Mouse (Mus musculus) MEL (cell line): Measurements from ENCODE around the gene Myt1l. TPM values are rescaled to one million over a fixed set of nuclear protein-coding genes. Genes with fewer than 3 reads are reported as not detected.

Experiments
- DNase-seq: peaks from one replicate; pipeline ENCODE4 v3.0.0; 2011; ENCODE audit warnings: low read depth, low spot score
- H3K27ac ChIP-seq: 2 replicates; pipeline ENCODE4 v1.5.1; 2012; ENCODE audit warnings: low read depth, mild to moderate bottlenecking, control low read depth, low read length, moderate library complexity; ENCODE audit not compliant: control insufficient read depth
- H3K27me3 ChIP-seq, 2 experiments: fragments of 150-350 bp in 1 of 2; sonication (generic) in 1 of 2; 2 replicates each; pipeline ENCODE4 v1.6.1; 2012; ENCODE audit warnings: low read length in 2 of 2, mild to moderate bottlenecking in 2 of 2, improper control_type of control experiment in 1 of 2, moderate library complexity in 1 of 2; ENCODE audit not compliant: insufficient read depth in 2 of 2, control insufficient read depth in 1 of 2
- H3K36me3 ChIP-seq, 2 experiments: 2 replicates each; pipeline ENCODE4 v1.6.1; 2012 to 2014; ENCODE audit warnings: low read length in 2 of 2, improper control_type of control experiment in 1 of 2, inconsistent platforms in 1 of 2, mild to moderate bottlenecking in 1 of 2; ENCODE audit not compliant: insufficient read depth in 2 of 2, control insufficient read depth in 1 of 2
- H3K4me1 ChIP-seq, 2 experiments: fragments of 150-350 bp in 1 of 2; sonication (generic) in 1 of 2; 2 replicates each; pipeline ENCODE4 v1.6.1; 2012; ENCODE audit warnings: low read length in 2 of 2, improper control_type of control experiment in 1 of 2, mild to moderate bottlenecking in 1 of 2; ENCODE audit not compliant: insufficient read depth in 2 of 2, control insufficient read depth in 1 of 2
- H3K4me3 ChIP-seq, 2 experiments: fragments of 150-350 bp in 1 of 2; sonication (generic) in 1 of 2; 2 replicates each; pipeline ENCODE4 v1.5.1; 2012; ENCODE audit warnings: low read depth in 2 of 2, low read length in 2 of 2, mild to moderate bottlenecking in 2 of 2, moderate library complexity in 2 of 2, control low read depth in 1 of 2, improper control_type of control experiment in 1 of 2; ENCODE audit not compliant: control insufficient read depth in 1 of 2, insufficient read depth in 1 of 2
- H3K79me2 ChIP-seq: 2 replicates; pipeline ENCODE4 v1.6.1; 2012; ENCODE audit warnings: mild to moderate bottlenecking, low read length, moderate library complexity; ENCODE audit not compliant: control insufficient read depth, poor library complexity, insufficient read depth
- H3K9ac ChIP-seq: 2 replicates; pipeline ENCODE4 v1.6.1; 2012; ENCODE audit warnings: low read depth, mild to moderate bottlenecking, control low read depth, low read length, moderate library complexity; ENCODE audit not compliant: control insufficient read depth, poor library complexity, severe bottlenecking
- H3K9me3 ChIP-seq: fragments of 150-350 bp; sonication (generic); replicated peaks from 2 replicates; pipeline ENCODE4 v1.6.1; 2012; ENCODE audit warnings: mild to moderate bottlenecking, low read length, improper control_type of control experiment, moderate library complexity; ENCODE audit not compliant: insufficient read depth
- BHLHE40 ChIP-seq: IDR thresholded peaks from 2 replicates; pipeline ENCODE4 v1.6.1; 2012; ENCODE audit warnings: low read depth, mild to moderate bottlenecking, inconsistent platforms, low read length, improper control_type of control experiment, borderline replicate concordance
- CTCF ChIP-seq, 3 experiments: IDR thresholded peaks in 2 of 3; conservative IDR thresholded peaks in 1 of 3; 2 replicates each; pipeline ENCODE4 v1.5.1; 2011 to 2012; ENCODE audit warnings: low read length in 3 of 3, low read depth in 2 of 3, mild to moderate bottlenecking in 2 of 3, improper control_type of control experiment in 1 of 3, inconsistent platforms in 1 of 3, mixed read lengths in 1 of 3, moderate library complexity in 1 of 3; ENCODE audit not compliant: control insufficient read depth in 1 of 3, insufficient read depth in 1 of 3, poor library complexity in 1 of 3, severe bottlenecking in 1 of 3
- GABPA ChIP-seq: IDR thresholded peaks from 2 replicates; pipeline ENCODE4 v1.6.1; 2012; ENCODE audit warnings: low read depth, mild to moderate bottlenecking, inconsistent platforms, low read length, improper control_type of control experiment, moderate library complexity
- JUND ChIP-seq: IDR thresholded peaks from 2 replicates; pipeline ENCODE4 v1.6.1; 2011; ENCODE audit warnings: low read depth, mild to moderate bottlenecking, improper control_type of control experiment, low read length
- MAFK ChIP-seq: IDR thresholded peaks from 2 replicates; pipeline ENCODE4 v1.6.1; 2011; ENCODE audit warnings: low read depth, mild to moderate bottlenecking, low read length, improper control_type of control experiment, borderline replicate concordance
- MAZ ChIP-seq: IDR thresholded peaks from 2 replicates; pipeline ENCODE4 v1.6.1; 2012; ENCODE audit warnings: low read depth, mild to moderate bottlenecking, inconsistent platforms, low read length, improper control_type of control experiment
- MXI1 ChIP-seq: IDR thresholded peaks from 2 replicates; pipeline ENCODE4 v1.6.1; 2011; ENCODE audit warnings: mild to moderate bottlenecking, low read depth, low read length, improper control_type of control experiment
- RCOR1 ChIP-seq: IDR thresholded peaks from 2 replicates; pipeline ENCODE4 v1.6.1; 2012; ENCODE audit warnings: low read depth, mild to moderate bottlenecking, inconsistent platforms, low read length, improper control_type of control experiment
- SIN3A ChIP-seq: IDR thresholded peaks from 2 replicates; pipeline ENCODE4 v1.6.1; 2012; ENCODE audit warnings: low read length, improper control_type of control experiment, inconsistent platforms
- SMC3 ChIP-seq: IDR thresholded peaks from 2 replicates; pipeline ENCODE4 v1.6.1; 2011; ENCODE audit warnings: low read depth, low read length, improper control_type of control experiment
- TBP ChIP-seq: IDR thresholded peaks from 2 replicates; pipeline ENCODE4 v1.8.0; 2011; ENCODE audit warnings: low read depth, low read length, improper control_type of control experiment
- TCF12 ChIP-seq: IDR thresholded peaks from 2 replicates; pipeline ENCODE4 v1.6.1; 2014; ENCODE audit warnings: low read depth, mild to moderate bottlenecking, inconsistent platforms, low read length, improper control_type of control experiment, moderate library complexity
- USF1 ChIP-seq: IDR thresholded peaks from 2 replicates; pipeline ENCODE4 v1.6.1; 2014; ENCODE audit warnings: low read depth, mild to moderate bottlenecking, inconsistent platforms, low read length, improper control_type of control experiment, moderate library complexity
- ZKSCAN1 ChIP-seq: IDR thresholded peaks from 2 replicates; pipeline ENCODE4 v1.6.1; 2012; ENCODE audit warnings: low read depth, mild to moderate bottlenecking, inconsistent platforms, low read length, improper control_type of control experiment, moderate library complexity
- ZMIZ1 ChIP-seq: IDR thresholded peaks from 2 replicates; pipeline ENCODE4 v1.6.1; 2012; ENCODE audit warnings: low read depth, mild to moderate bottlenecking, inconsistent platforms, low read length, improper control_type of control experiment, moderate library complexity
- polyA plus RNA-seq, 2 experiments: library from polyadenylated mRNA; stranded (reverse) in 1 of 2; unstranded in 1 of 2; fragments of >175 nt in 1 of 2; fragments of >200 nt in 1 of 2; gene quantifications; 2 replicates each; pipeline versions ENCODE4 v1.2.1 to v1.2.4; 2012; ENCODE audit warnings: low replicate concordance in 2 of 2, low read depth in 1 of 2; ENCODE audit not compliant: insufficient read length in 2 of 2, insufficient read depth in 1 of 2, missing spikeins in 1 of 2
- total RNA-seq: library from RNA; depleted of rRNA; stranded (reverse); fragments of 300-350 nt; gene quantifications from 2 replicates; pipeline ENCODE4 v1.2.3, GENCODE M21; 2012

The Myt1l gene
- total and polyA plus RNA-seq, 3 experiments: not detected

DNA sequence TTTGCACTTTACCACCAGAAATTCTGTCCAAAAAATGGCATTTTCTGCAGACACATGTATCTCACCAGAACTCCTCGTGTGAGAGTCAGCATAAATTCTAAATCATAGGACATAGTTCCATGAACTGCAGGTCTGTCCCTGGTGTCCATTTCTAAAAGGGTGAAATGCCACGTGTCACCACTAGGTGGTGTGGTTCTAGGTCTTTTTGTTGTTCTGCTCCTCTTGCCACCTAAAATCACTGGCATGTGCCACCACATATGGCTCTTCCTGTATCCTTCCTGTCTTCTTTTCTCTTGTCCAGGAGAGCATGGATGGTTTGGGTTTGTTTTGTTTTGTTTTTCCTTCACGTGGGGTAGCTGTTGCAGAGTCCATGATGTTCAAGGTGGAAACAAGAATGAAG lies 366.5 kb downstream of the Myt1l start:
- no peaks in the 10 kb centered on the region for H3K36me3 ChIP-seq
- no peak overlapping the region for H3K9ac ChIP-seq
- no peaks in the 10 kb centered on the region for H3K79me2 ChIP-seq
- H3K27me3 ChIP-seq: no peaks in the 10 kb centered on the region
- H3K4me1 ChIP-seq: no peaks in the 10 kb centered on the region
- H3K27ac ChIP-seq: no peak overlapping the region
- DNase-seq: peak; percentile 5
- no peaks in the 10 kb centered on the region for H3K9me3 ChIP-seq
- H3K4me3 ChIP-seq: no peak overlapping the region
- TF ChIP-seq RCOR1 (no peak), ZMIZ1 (no peak), MXI1 (no peak), GABPA (no peak), MAFK (no peak), CTCF (IDR thresholded peaks at IDR 0.05 in 2 of 3, conservative IDR thresholded peaks at IDR 0.05 in 1 of 3; ENCODE audit: control insufficient read depth in 1 of 3, insufficient read depth in 1 of 3, low read depth in 2 of 3, low read length in 3 of 3, poor library complexity in 1 of 3, severe bottlenecking in 1 of 3) (peak; percentile 14 to 56 (median 42); a peak in 4 of 6 replicates), SMC3 (peak; percentile 27), SIN3A (no peak), MAZ (no peak)
- TF ChIP-seq, all 39 proteins: peak for 2

DNA sequence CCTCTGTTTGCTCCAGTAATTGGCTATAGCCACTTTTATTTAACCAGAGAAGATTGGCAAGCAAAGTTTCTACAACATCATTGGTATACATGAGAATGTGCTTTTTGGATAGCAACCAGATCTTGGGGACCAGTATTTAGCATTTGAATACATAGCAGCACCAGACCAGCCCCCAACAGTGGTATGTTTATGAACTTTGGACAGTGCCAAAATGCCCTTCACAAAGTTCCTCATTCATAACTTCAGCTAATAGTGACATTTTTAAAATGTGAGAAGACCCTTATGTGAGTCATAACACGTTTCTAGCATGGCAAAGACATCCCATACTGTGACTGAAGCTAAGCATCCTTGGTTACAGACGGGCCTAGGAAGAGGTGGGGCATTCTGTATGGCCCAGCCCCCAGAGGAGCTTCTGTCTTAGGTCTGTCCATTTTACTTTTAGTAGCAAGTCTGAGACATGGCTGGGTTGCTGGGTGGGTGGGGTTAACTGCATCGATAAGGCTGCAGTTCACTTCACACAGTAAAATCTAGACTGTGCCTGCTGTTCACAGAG lies 369.4 kb downstream of the Myt1l start:
- no peak for TF ChIP-seq TBP
- Histone ChIP-seq H3K4me3 (no peak overlapping the region), H3K36me3 (no peaks in the 10 kb centered on the region), H3K27me3 (no peaks in the 10 kb centered on the region), H3K27ac (no peak overlapping the region), H3K79me2 (no peaks in the 10 kb centered on the region), H3K9ac (no peak overlapping the region), H3K9me3 (no peaks in the 10 kb centered on the region), H3K4me1 (no peaks in the 10 kb centered on the region)
- DNase-seq: no peak

DNA sequence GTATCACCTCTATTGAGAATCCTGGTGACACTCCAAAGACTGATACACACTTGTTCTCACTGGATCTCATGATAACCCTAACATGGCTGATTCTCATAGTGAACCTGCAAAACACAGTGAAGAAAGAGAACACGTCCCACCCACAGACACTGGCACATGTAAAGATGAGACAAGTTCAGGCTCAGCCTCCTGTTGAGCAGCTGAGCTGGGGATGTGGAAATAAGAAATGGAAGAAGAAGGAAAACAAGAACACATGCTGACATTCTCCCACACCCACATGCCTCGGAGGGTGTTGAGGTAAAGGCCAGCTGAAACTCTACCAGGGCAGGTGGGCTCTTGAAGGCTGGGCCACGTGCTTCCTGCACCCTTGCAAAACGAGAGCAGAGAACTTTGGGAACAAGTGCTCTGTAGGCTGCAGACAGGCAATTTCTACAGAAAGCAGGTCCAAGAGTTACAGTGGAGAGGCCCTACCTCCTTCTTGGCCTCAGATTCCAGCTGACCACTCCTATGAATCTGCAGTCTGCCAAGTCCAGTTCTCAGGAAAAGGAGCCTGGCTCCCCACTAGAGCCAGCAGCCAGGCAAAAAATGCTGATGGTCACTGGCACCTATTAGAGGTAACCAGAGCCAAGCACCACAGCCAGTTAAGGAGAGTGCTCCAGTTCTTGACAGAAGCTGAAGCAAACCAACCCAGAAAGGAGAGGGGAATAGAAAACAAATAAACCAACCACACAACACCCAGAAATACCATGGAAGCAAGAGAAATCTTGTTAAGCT lies 376.1 kb downstream of the Myt1l start:
- no peak overlapping the region for H3K9ac ChIP-seq
- H3K27me3 ChIP-seq: no peaks in the 10 kb centered on the region
- H3K36me3 ChIP-seq: no peaks in the 10 kb centered on the region
- no peak overlapping the region for H3K4me3 ChIP-seq
- H3K9me3 ChIP-seq: no peaks in the 10 kb centered on the region
- H3K4me1 ChIP-seq: no peaks in the 10 kb centered on the region
- no peak overlapping the region for H3K27ac ChIP-seq
- H3K79me2 ChIP-seq: no peaks in the 10 kb centered on the region
- no peak for DNase-seq
- TF ChIP-seq BHLHE40: no peak
- no peak for TF ChIP-seq TCF12
- TF ChIP-seq ZKSCAN1: no peak
- TF ChIP-seq JUND: no peak
- TF ChIP-seq USF1: no peak
